Mouse (Mus musculus) adrenal gland (tissue): Measurements from ENCODE around the gene Olfr799.

Experiments
- intact Hi-C: fragments of 180-260 bp; cut with DNase I; formaldehyde crosslinking; loops from one replicate; pipeline ENCODE4 v1.15.1; 2025
- long read RNA-seq, 2 experiments: library from polyadenylated mRNA; unstranded; transcript quantifications; one replicate each; pipeline ENCODE4 v2.0.0; 2020; ENCODE audit warnings: borderline replicate concordance in 1 of 2; ENCODE audit not compliant: insufficient replicate concordance in 1 of 2

Gene Olfr799
- long read RNA-seq, experiment 1, result 0 reads
- long read RNA-seq, experiment 2, result 0 reads

GRCm38 (mm10) chr10:129637184-129637583, at the start of gene Olfr799:
Olfr799 (plus strand) TSS chr10:129637484.
- intact Hi-C loops, result no loop called here

GRCm38 (mm10) chr10:129612470-129612869, 24.8 kb upstream of the Olfr799 start, which contains the start of gene Olfr796:
Olfr796 (minus strand) TSS chr10:129612570.
- intact Hi-C loops, result no loop called here

- intact Hi-C loops, result no loop called here
Measured at GRCm38 (mm10) chr10:129621724-129622123, 15.6 kb upstream of the Olfr799 start.

GRCm38 (mm10) chr10:129623251-129623650, 14.0 kb upstream of the Olfr799 start:
- intact Hi-C loops, result no loop called here

GRCm38 (mm10) chr10:129627834-129628233, 9.4 kb upstream of the Olfr799 start, which contains the start of gene Olfr798:
Olfr798 (minus strand) TSS chr10:129627934.
- intact Hi-C loops, result no loop called here

GRCm38 (mm10) chr10:129651763-129652162, 14.5 kb downstream of the Olfr799 start:
- intact Hi-C loops, result no loop called here

GRCm38 (mm10) chr10:129657394-129657793, 20.1 kb downstream of the Olfr799 start, which contains the start of gene Olfr800:
Olfr800 (plus strand) TSS chr10:129657694.
- intact Hi-C loops, result no loop called here

GRCm38 (mm10) chr10:129673765-129674164, 36.5 kb downstream of the Olfr799 start, which contains the start of gene Olfr801:
Olfr801 (minus strand) TSS chr10:129673865.
- intact Hi-C loops, result no loop called here

GRCm38 (mm10) chr10:129688069-129688468, 50.8 kb downstream of the Olfr799 start, which contains the start of gene Olfr802:
Olfr802 (minus strand) TSS chr10:129688169.
- intact Hi-C loops, result no loop called here

GRCm38 (mm10) chr10:129694186-129694585, 56.9 kb downstream of the Olfr799 start, which contains the start of gene Olfr803:
Olfr803 (minus strand) TSS chr10:129694286.
- intact Hi-C loops, result no loop called here
